Mouse (Mus musculus): Measurements from ENCODE around the gene Kdm1a.

Kdm1a gene

GRCm38 (mm10) chr4:136602568-136602967 lies at the start of gene Kdm1a:
Gene Kdm1a, minus strand, starts transcription at chr4:136602723.
- peak; percentile 97 for DNase-seq (ENCODE audit: low spot score)

DNA sequence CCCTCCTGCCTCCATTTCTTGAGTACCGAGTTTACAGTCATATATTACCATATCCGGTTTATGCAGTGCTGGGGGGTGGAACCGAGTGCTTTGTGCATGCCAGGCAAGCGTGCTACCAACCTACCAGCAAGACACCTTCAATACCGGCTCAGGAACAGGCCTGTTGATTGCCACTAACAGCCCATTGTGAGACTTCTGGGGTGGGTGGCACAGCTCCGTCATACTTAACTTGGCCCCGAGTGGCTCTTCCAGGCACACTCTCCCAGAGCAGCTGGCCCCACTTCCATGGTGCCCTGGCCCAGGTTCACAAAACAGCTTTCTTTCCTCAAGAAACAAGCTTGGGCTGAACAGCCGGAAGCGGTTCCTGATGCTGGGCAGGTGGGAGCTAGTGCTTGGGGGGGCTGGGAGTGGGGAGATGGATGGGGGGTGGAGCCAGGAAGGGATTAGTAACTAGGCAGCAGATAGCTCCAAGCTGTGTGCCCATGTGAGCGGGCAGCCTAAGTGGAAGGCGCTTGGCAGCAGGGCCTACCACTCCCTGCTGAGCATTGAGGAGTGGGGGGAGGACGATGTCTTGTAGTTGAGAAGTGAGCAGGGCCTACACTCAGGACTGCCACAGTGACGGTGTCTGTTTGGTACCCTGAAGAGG lies 49.5 kb upstream of the Kdm1a start:
- DNase-seq (ENCODE audit: low spot score): no peak

GRCm38 (mm10) chr4:136651357-136651811 lies 48.9 kb upstream of the Kdm1a start:
- DNase-seq (ENCODE audit: low spot score): peak; percentile 21

DNA sequence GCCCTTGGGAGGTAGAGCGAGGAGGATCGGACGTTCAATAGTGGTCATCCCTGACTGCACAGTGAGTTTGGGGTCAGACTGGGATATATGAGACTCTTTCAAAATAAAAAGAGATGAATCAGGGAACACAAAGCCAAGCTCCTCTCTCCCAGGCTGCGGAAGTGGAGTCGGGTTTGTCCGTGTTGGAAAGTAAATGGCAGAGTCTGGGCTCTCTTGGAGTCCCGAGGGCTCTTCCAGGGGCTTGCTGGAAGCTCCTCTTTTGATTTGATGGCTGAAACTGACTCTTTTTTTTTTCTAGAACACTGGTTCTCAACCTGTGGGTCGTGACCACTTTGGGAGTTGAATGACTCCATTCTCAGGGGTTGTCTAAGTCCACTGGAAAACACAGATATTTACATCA lies 47.7 kb upstream of the Kdm1a start:
- no peak for DNase-seq (ENCODE audit: low spot score)

DNA sequence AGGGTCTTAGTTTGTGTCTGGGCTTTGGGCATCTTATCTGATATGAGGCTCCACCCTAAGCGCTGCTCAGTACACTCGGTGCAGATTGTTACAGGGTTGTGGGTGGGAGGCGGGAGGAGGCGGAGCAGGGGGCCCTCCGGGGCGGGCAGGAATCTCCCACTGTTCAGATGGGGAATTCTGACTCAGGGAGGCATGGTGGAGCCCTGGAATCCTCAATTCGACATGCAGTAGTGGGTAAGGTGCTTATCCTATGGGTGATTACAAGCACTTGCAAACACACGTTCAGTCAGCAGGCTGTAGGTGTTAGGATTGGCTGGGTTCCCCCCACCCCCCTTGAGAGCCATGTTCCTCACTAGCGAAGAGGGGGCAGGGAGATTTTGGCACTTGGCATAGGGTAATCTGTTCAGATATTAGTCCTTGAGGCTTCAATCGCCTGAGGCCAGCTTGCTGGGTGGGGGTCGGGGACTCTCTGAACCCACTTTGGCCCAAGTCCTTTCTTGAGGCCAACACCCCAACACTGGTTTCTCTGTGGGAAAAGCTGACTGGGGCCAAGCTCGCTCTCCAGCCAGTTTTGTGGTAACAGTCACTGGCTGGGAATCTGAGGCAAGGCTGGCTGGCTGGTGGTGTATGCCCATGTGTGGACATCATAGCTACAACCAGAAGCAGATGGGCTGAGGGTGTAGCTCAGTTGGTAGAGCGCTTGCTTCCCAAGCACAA lies 47.1 kb upstream of the Kdm1a start:
- no peak for DNase-seq (ENCODE audit: low spot score)

- peak; percentile 81 for DNase-seq (ENCODE audit: low spot score)
Measured at GRCm38 (mm10) chr4:136648922-136649479, 46.5 kb upstream of the Kdm1a start.

GRCm38 (mm10) chr4:136638890-136639289 lies 36.4 kb upstream of the Kdm1a start:
- no peak for DNase-seq (ENCODE audit: low spot score)

DNA sequence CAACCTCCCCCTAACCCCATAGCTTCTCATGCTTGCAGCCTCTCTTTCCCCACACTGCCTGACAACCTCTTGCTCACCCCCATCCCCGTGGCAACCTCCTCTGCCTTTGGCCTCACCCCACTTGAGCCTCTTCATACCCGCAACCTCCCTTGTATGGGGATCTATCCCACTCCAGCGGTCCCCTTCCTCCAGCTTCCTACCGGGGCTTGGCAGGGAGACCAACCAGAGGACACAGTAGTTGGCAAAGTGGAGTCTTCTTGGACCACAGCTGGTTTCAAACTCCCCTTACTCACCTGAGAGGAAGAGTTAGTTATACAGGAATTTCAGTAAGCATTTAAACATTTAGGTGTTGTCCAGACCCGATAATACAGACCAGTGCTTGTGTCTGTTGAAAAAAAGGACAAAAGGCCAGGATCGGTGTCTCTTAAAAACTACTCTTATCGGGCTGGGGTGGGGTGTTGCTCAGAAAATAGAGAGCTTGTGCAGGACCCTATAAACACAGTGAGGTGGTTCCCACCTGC lies 35.8 kb upstream of the Kdm1a start:
- no peak for DNase-seq (ENCODE audit: low spot score)

- peak; percentile 30 for DNase-seq (ENCODE audit: low spot score)
Measured at GRCm38 (mm10) chr4:136637563-136638229, 35.2 kb upstream of the Kdm1a start.

DNA sequence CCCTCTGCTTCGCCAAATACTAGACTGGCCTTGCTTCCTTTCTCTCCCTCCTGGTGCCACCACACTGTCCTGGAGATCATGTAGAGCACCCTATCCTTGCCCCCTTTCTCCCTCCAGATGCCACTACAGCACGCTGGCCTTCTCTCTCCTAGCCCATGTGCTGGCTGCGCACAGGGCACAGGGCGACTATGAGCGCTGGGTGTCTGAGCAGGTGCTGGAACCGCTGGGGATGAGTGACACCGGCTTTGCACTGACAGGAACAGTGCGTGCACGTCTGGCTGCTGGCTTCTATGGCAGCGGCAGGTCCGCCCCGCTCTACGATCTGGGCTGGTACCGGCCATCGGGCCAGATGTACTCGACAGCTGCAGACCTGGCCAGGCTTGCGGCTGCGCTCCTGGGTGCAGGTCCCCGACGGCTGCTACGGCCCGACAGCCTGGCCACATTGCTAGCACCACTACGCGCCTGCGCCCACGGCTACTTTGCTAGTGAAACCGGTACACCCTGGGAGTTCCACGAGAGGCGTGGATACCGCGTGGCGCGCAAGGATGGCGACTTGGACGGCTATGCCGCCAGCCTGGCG lies 34.5 kb upstream of the Kdm1a start:
- no peak for DNase-seq (ENCODE audit: low spot score)

GRCm38 (mm10) chr4:136636511-136636910 lies 34.0 kb upstream of the Kdm1a start:
- no peak for DNase-seq (ENCODE audit: low spot score)

- no peak for DNase-seq (ENCODE audit: low spot score)
Measured at GRCm38 (mm10) chr4:136635995-136636394, 33.5 kb upstream of the Kdm1a start.

- no peak for DNase-seq (ENCODE audit: low spot score)
Measured at GRCm38 (mm10) chr4:136631237-136631994, 28.9 kb upstream of the Kdm1a start.

GRCm38 (mm10) chr4:136626590-136626989 lies 24.1 kb upstream of the Kdm1a start:
- DNase-seq (ENCODE audit: low spot score): no peak

DNA sequence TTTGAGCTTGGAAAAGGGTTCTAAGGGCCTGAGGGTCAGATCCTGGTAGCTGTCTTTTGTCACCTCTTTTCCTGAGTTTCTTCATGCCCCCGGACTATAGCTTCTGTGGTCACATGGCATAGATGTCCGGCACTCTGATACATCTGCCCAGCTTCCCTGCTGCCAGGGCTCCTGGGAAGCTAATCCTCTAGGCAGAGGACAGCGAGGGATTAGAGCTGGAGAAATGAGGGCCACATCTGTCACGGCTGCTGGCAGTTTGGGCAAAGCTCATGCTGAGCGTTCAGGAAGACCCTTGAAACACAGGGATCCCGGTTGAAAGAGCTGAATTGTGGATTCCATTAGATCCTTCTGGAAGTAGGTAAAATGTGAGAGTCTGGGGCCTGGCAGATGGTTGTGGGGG lies 19.9 kb upstream of the Kdm1a start, which contains the start of gene Lactbl1:
Gene Lactbl1 (plus strand): TSS at position 234 of the 400 bp plus-strand sequence.
- DNase-seq (ENCODE audit: low spot score): no peak

GRCm38 (mm10) chr4:136621956-136622355 lies 19.4 kb upstream of the Kdm1a start:
- DNase-seq (ENCODE audit: low spot score): no peak

DNA sequence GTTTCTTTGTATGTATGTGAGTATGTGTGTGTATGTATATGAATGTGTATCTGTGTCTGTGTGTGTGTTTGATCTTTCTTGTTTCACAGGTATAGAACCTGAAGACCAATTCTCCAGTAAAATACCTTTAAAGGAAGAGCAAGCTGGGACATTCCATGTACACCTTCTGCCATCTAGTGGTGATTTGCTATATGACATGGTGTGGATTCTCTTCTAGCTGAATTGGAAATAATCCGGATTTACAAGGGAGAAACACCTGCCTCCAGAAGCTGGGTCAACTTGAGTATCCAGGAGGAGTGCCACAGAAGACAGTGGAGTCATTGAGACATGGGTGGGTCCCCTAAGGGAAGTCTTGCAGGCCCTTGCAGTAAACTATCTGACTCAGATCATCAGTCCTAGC lies 18.8 kb upstream of the Kdm1a start:
- peak; percentile 38 for DNase-seq (ENCODE audit: low spot score)

- DNase-seq (ENCODE audit: low spot score): no peak
Measured at GRCm38 (mm10) chr4:136613657-136614056, 11.1 kb upstream of the Kdm1a start.

DNA sequence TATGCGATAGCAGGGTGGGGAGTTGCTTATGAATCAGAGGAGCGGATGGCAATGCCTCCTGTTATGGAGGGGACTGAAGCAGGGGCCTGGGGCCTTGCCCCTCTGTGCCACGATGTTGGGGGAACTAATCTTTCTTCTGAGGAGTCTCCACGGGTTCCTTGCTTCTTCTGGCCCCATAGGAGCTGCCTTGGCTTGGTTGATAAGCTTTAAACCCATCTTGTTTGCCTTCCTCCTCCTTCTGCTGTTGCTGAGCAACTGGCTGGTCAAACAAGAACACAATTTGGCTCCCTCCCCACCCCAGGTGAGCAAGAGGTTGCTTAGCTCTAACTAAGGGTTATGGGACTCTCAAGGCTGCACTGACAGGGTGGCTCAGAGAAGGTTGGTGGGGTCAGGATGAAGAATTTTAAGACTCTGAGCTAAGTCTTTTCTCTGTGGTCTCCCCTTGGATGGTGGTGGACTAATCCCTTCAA lies 7.9 kb upstream of the Kdm1a start, which contains the start of gene Tex46:
Gene Tex46 (plus strand): TSS at position 51 of the 470 bp plus-strand sequence.
- DNase-seq (ENCODE audit: low spot score): no peak

DNA sequence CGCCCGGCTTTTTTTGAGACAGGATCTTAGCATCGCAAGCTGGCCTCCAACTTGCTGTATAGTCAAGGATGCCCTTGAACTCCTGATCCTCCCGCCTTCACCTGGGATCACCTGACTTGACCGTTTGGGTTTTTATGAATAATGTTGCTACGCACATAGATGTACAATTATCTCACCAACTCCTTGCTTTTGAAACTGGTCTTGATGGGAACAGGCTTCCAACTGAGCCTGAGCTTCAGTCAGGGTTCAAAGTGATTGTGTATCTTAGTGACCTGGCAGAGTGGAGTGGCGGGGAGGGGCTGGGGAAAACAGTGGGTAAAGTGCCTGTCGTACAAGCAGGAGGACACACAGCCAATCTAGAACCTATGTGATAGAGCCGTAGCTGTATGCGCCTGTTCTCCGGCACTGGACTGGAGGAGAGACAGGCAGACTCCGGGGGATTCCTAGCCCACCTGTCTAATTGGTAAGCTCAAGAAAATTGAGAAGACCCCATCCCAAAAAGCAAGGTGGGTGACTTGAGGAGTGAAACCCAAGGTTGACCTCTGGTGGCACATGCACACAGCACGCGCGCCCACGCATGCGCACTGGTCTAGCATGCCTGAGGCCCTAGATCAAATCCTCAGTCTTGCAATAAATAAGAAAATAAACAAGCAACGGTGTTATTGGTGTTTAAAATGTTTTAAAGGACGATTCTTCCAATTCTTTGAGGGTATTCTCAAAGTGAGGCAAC lies 3.4 kb upstream of the Kdm1a start:
- DNase-seq (ENCODE audit: low spot score): no peak

Measured in urinary bladder, postnatal 25 days (tissue).